Mouse (Mus musculus) midbrain, embryonic 13.5 days (tissue): ENCODE measurements around the gene Gnb3. TPM values are rescaled to one million over a fixed set of nuclear protein-coding genes. Genes with fewer than 3 reads are reported as not detected.

ENCODE experiments used
- ATAC-seq: fragments of 200-750 bp; cut with Nextera tagmentation; 2 replicates; pipeline ENCODE4 v1.8.0; 2017; ENCODE audit warnings: mild to moderate bottlenecking, moderate TSS enrichment, moderate library complexity
- H3K27ac ChIP-seq: fragments of 300-500 bp; sonication (generic); 2 replicates; pipeline ENCODE4 v1.5.1; 2015; ENCODE audit warnings: inconsistent platforms, mild to moderate bottlenecking, moderate library complexity
- H3K27me3 ChIP-seq: fragments of 300-500 bp; sonication (generic); 2 replicates; pipeline ENCODE4 v1.6.1; 2015; ENCODE audit warnings: mild to moderate bottlenecking, inconsistent platforms
- H3K36me3 ChIP-seq: fragments of 300-500 bp; sonication (generic); 2 replicates; pipeline ENCODE4 v1.6.1; 2015; ENCODE audit warnings: mild to moderate bottlenecking, inconsistent platforms
- H3K4me1 ChIP-seq: fragments of 300-500 bp; sonication (generic); replicated peaks from 2 replicates; pipeline ENCODE4 v1.6.1; 2015; ENCODE audit warnings: inconsistent platforms
- H3K4me2 ChIP-seq: fragments of 300-500 bp; sonication (generic); replicated peaks from 2 replicates; pipeline ENCODE4 v1.6.1; 2015; ENCODE audit warnings: moderate library complexity, mild to moderate bottlenecking, inconsistent platforms
- H3K4me3 ChIP-seq: fragments of 300-500 bp; sonication (generic); replicated peaks from 2 replicates; pipeline ENCODE4 v1.5.1; 2015; ENCODE audit warnings: mild to moderate bottlenecking, inconsistent platforms
- H3K9ac ChIP-seq: fragments of 300-500 bp; sonication (generic); replicated peaks from 2 replicates; pipeline ENCODE4 v1.6.1; 2015; ENCODE audit warnings: mild to moderate bottlenecking, inconsistent platforms
- H3K9me3 ChIP-seq: fragments of 300-500 bp; sonication (generic); 2 replicates; pipeline ENCODE4 v1.6.1; 2016; ENCODE audit warnings: mild to moderate bottlenecking, inconsistent platforms
- WGBS: fragments of 180-500 bp; shearing (Covaris S2); methylation state at CpG from one replicate; pipeline ENCODE4 v1.1.7; 2015; 5-methylcytosine and 5-hydroxymethylcytosine counted together
- polyA plus RNA-seq: library from polyadenylated mRNA; unstranded; fragments of >200 nt; fragmentation: Nextera tagmentation; extraction: Ambion mirVana; gene quantifications from 2 replicates; pipeline ENCODE4 v1.2.1, GENCODE M21; 2015

Gnb3 gene
- polyA plus RNA-seq, result 5.1 and 7.5 TPM in 2 replicates

DNA sequence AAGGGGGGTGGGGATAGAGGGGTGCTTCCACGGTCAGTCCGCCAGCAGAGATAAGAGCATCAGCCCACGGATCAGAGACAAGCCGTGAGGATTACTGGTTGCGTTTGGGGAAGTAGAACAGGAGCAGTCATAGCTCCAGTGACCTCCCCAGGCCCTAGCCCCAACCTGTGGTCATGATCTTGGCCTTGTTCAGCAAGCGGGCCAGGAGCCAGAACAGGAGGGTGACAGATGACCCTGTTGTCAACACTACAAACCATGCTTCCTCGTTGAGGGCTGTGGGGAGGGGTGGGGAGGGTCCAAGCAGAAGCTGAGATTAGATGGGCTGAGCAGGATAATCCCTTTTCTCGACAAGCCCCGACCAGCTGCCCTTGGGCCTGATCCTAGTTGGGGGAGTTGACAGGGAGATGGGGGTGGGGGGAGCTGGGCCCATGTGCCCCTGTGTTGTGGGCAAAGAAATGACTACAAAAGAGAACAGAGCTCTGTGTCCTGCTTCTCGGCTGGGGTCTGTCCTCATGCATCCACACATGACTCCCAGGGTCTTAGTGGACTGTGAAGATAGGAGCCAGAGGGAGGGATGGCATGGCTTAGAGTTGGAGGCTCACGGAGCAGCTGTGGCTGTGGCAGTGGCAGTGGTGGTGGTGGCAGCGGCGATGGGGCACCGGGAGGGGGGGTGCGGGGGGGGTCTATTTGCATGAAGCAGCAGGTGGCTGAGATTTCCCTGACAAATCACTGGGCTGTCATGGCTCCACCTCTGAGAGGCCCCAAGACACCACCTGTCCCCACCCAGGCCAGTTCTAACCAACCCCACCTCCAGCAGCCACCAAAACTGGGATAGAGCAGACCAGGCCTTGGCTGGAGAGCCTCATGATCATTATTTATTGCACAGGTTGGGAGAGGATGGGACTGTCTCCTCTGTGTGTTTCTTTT is at the start of gene Gnb3:
Gnb3 (minus strand) TSS at position 35 of the 927 bp plus-strand sequence.
- no peaks in the 10 kb centered on the region for H3K27me3 ChIP-seq
- peaks cover 20% of the 10 kb centered on the region for H3K4me1 ChIP-seq
- H3K4me2 ChIP-seq, result peak within 1 kb of the TSS; percentile 31
- peaks cover 18% of the 10 kb centered on the region for H3K36me3 ChIP-seq
- ATAC-seq, result peak; percentile 71
- H3K4me3 ChIP-seq, result no peak within 1 kb of the TSS
- H3K27ac ChIP-seq, result peak within 1 kb of the TSS; percentile 72
- 15% methylated on average over 15 of the region's 15 CpGs for WGBS
- H3K9me3 ChIP-seq, result no peaks in the 10 kb centered on the region
- peak within 1 kb of the TSS; percentile 50 for H3K9ac ChIP-seq

DNA sequence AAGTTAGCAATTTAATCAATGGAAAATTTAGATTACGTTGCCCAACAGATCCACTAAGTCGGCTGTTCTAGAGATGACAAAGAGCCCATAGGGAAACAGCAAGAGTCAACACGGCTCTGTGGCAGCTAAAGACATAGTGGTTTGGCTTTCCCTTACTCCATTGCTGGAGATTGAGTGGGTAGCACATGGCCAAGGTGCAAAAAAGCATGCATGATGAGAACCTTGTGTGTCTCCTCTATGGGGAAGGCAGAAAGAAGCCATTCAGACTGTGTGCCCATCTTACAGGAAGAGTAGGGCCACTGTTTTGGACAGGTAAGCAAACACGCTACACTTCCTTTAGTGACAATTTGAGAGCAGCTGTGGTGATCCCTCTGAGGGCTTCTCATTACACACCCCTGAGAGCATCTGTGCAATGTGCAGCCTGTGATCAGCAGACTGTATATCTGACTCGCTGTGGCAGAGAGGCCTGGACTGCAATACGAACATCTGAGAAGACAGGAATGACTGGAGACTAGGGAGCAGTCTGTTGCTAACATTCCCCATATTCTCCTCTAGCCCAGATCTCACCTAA is 48.6 kb upstream of the Gnb3 start:
- no peak overlapping the region for H3K4me2 ChIP-seq
- no peaks in the 10 kb centered on the region for H3K9me3 ChIP-seq
- ATAC-seq, result no peak
- no peak overlapping the region for H3K9ac ChIP-seq
- no peak overlapping the region for H3K4me3 ChIP-seq
- WGBS, result 92% methylated on average over 6 of the region's 6 CpGs
- H3K27me3 ChIP-seq, result no peaks in the 10 kb centered on the region
- no peak overlapping the region for H3K27ac ChIP-seq
- H3K36me3 ChIP-seq, result no peaks in the 10 kb centered on the region
- H3K4me1 ChIP-seq, result no peaks in the 10 kb centered on the region

DNA sequence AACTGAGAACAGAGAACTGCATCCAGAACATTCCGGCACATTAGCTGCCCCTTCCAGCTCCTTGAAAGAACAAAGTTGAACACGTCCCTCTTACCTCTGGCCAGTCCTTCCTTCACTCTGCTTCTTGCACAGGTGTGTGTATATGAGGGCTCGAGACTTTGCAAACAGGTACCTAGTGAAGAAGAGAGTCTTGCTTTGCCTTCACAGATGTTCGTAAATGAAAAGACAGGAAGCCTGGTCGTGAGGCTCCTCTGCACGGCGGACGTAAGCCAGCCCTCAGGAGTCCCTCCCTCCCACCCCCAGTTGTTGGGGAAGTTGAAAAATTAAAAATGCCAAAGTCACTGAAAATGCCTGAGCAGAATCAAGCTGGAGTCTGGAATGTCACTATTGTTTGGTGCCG is 47.9 kb upstream of the Gnb3 start, which contains the start of gene Cd4:
Cd4 (minus strand) TSS at position 236 of the 400 bp plus-strand sequence.
- ATAC-seq, result no peak
- Histone ChIP-seq H3K9ac (no peak within 1 kb of the TSS), H3K27me3 (no peaks in the 10 kb centered on the region), H3K9me3 (no peaks in the 10 kb centered on the region), H3K36me3 (no peaks in the 10 kb centered on the region), H3K27ac (no peak within 1 kb of the TSS), H3K4me3 (no peak within 1 kb of the TSS), H3K4me2 (no peak within 1 kb of the TSS), H3K4me1 (no peaks in the 10 kb centered on the region)
- WGBS, result 92% methylated on average over 9 of the region's 9 CpGs

DNA sequence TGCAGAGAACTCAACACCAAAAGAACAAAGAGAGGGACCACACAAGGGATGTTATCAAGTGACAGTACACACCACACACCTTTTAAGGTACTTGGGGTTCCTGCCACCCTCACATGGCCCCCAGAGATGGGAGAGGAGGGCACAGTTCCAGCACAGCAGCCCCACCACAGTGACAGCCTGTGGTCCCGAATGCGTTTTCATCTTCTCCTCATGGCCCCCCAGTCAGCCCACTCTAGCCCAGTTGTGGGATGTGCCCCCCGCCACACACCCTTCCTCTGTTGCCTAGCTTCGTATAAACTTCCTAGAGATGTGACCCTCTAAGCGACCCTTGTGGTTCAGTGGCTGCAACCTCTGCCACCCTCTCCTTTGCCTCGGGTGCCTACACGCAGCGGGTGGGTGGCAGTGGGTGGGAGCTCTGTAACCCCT is 45.9 kb upstream of the Gnb3 start:
- Histone ChIP-seq H3K9me3 (no peaks in the 10 kb centered on the region), H3K27me3 (no peaks in the 10 kb centered on the region), H3K4me1 (no peaks in the 10 kb centered on the region), H3K4me3 (no peak overlapping the region), H3K9ac (no peak overlapping the region), H3K27ac (no peak overlapping the region), H3K4me2 (no peak overlapping the region), H3K36me3 (no peaks in the 10 kb centered on the region)
- ATAC-seq, result no peak
- WGBS, result 94% methylated on average over 8 of the region's 8 CpGs

DNA sequence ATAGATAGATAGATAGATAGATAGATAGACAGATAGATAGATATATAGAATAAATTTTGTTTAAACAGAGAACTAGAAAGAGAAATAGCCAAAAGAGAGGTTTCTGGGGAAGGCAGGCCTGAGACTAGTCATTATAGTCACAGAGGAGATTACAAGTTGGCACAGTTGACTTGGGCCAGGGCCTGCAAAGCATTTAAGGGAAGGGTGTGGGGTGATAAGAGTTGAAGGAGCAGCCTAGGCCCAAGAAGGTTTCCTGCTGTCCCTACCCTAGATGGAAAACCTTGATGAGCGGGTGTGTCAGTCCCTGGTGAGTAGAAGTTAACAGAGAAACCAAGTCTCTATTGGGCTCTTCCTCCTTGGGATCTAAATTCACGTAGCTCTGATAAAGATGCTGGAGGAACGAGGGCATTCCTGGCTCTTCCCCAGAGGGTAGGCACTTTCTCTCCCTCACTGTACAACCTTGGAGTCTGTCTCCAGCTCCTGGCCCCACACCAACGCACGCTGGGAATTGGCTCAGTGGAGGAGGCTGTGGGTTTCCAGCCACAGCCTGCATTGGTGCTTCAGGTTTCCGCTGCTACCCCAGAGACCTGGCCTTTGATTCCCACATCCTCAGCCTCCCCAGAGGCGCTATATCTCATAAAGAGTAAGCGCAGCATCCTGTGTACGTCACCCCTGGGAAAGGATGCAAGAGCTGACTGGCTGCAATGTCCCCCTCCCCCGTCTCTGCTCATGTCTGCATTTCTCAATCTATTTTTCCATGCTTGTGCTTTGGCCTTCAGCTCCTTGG is 44.8 kb upstream of the Gnb3 start:
- H3K4me3 ChIP-seq, result no peak overlapping the region
- no peaks in the 10 kb centered on the region for H3K9me3 ChIP-seq
- no peak overlapping the region for H3K4me2 ChIP-seq
- no peak overlapping the region for H3K9ac ChIP-seq
- no peak overlapping the region for H3K27ac ChIP-seq
- 80% methylated on average over 10 of the region's 10 CpGs for WGBS
- ATAC-seq, result no peak
- H3K36me3 ChIP-seq, result no peaks in the 10 kb centered on the region
- no peaks in the 10 kb centered on the region for H3K4me1 ChIP-seq
- no peaks in the 10 kb centered on the region for H3K27me3 ChIP-seq

DNA sequence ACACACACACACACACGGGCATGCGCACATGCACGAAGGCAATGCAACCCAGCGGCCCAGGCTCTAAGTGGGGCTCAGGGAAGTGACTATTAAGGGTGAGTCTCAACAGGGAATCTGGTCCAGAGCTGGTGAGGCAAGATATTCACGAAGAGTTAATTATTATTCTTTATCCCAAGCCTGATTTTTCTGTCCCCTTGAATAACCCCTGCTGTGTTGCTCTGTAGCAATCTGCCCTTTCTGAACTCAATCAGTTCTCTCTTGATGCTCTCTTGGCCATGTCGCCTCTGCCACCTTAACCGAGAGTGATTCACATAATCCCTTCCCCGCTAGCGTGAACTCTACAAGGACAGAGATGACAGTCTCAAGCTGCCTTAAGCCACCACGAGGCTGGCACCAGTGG is 43.3 kb upstream of the Gnb3 start:
- no peaks in the 10 kb centered on the region for H3K27me3 ChIP-seq
- no peak overlapping the region for H3K4me3 ChIP-seq
- ATAC-seq, result no peak
- no peak overlapping the region for H3K9ac ChIP-seq
- H3K27ac ChIP-seq, result no peak overlapping the region
- no peaks in the 10 kb centered on the region for H3K36me3 ChIP-seq
- no peak overlapping the region for H3K4me2 ChIP-seq
- WGBS, result 70% methylated on average over 10 of the region's 10 CpGs
- no peaks in the 10 kb centered on the region for H3K9me3 ChIP-seq
- H3K4me1 ChIP-seq, result no peaks in the 10 kb centered on the region

DNA sequence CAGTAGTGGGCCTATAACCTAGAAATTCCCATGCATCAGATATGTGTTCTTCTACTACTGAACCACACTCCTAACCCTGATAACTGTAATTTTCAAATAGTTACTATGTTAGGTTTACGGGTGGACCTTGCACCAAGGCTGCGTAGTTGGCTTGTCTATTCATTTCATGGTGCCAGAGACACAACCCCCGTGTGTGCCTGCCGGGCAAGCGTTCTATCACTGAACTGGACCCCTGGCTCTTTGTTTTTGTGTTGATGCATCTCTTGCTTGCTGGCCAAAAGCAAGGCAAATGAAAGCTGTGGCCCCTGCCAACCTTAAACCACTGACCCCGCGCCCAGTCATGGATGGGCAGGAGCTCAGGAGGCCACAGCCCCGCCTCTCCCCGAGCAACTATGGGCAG is 41.7 kb upstream of the Gnb3 start:
- no peak overlapping the region for H3K27ac ChIP-seq
- no peaks in the 10 kb centered on the region for H3K9me3 ChIP-seq
- H3K4me3 ChIP-seq, result no peak overlapping the region
- no peaks in the 10 kb centered on the region for H3K4me1 ChIP-seq
- 93% methylated on average over 9 of the region's 9 CpGs for WGBS
- no peaks in the 10 kb centered on the region for H3K36me3 ChIP-seq
- H3K9ac ChIP-seq, result no peak overlapping the region
- H3K4me2 ChIP-seq, result no peak overlapping the region
- ATAC-seq, result no peak
- H3K27me3 ChIP-seq, result no peaks in the 10 kb centered on the region

DNA sequence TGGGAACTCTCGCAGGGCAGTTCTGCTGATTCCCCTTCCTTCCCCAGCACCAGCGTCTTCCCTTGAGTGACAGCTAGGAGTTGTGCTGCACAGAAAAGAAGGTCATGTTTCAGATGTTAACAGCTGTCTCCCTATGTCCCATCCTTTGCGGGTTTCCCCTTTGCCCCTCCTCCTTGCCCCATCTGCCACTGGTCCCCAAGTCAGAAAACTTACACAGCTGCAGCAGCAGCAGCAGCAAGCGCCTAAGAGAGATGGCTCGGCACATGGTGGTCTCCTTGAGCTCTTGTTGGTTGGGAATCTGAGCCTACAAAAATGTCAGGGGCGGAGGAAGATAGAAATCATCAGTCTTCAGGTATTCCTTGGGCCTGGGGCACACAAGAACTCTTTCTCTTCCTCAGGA is 39.3 kb upstream of the Gnb3 start:
- Histone ChIP-seq H3K9me3 (no peaks in the 10 kb centered on the region), H3K36me3 (no peaks in the 10 kb centered on the region), H3K27ac (no peak overlapping the region), H3K27me3 (no peaks in the 10 kb centered on the region), H3K4me1 (no peaks in the 10 kb centered on the region), H3K4me3 (no peak overlapping the region), H3K9ac (no peak overlapping the region), H3K4me2 (no peak overlapping the region)
- 72% methylated on average over 6 of the region's 6 CpGs for WGBS
- no peak for ATAC-seq

DNA sequence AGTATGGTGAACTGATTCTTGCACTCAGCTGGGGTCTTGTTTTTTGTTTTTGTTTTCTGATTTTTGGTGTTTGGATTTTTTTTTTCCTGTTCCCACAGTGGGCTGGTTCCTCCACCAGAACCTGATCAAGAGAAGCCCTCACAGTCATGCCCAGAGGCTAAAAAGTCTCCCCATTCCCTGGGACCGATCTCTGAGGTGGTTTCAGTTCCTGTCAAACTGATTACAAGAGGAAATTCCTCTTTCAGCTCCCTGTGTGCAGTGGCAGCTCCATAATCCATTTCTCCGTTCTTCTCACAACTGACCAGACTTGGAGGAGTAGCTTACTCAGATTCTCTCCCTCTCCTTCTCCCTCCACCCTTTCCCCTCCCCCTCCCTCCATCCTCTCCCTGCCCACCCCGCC is 34.3 kb upstream of the Gnb3 start:
- no peaks in the 10 kb centered on the region for H3K27me3 ChIP-seq
- 58% methylated on average over 2 of the region's 3 CpGs for WGBS
- no peak for ATAC-seq
- H3K9me3 ChIP-seq, result no peaks in the 10 kb centered on the region
- H3K4me2 ChIP-seq, result no peak overlapping the region
- no peaks in the 10 kb centered on the region for H3K4me1 ChIP-seq
- H3K36me3 ChIP-seq, result no peaks in the 10 kb centered on the region
- H3K4me3 ChIP-seq, result no peak overlapping the region
- no peak overlapping the region for H3K27ac ChIP-seq
- no peak overlapping the region for H3K9ac ChIP-seq

DNA sequence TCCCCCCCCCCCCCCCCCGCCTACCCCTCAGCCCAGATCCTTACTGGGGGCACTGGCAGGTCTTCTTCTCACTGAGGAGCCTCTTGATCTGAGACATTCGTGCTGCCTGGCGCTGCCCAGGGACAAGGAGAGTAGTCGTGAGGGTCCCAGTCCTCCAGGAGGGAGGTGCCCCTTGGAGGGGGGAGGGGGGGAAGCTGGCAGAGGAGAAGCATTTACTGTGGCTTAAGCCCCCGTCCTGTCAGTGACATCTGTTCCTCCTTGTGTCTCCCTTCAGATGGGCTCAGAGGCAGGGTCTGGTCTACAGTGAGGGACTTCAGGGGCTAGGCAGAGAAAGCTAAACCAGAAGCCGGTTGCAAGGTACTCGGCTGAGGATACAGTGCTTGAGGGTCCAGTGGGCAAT is 26.5 kb upstream of the Gnb3 start:
- Histone ChIP-seq H3K9me3 (no peaks in the 10 kb centered on the region), H3K27ac (no peak overlapping the region), H3K4me2 (no peak overlapping the region), H3K4me1 (peaks cover 44% of the 10 kb centered on the region), H3K36me3 (no peaks in the 10 kb centered on the region), H3K9ac (no peak overlapping the region), H3K4me3 (no peak overlapping the region), H3K27me3 (no peaks in the 10 kb centered on the region)
- ATAC-seq, result no peak
- WGBS, result 52% methylated on average over 6 of the region's 7 CpGs

DNA sequence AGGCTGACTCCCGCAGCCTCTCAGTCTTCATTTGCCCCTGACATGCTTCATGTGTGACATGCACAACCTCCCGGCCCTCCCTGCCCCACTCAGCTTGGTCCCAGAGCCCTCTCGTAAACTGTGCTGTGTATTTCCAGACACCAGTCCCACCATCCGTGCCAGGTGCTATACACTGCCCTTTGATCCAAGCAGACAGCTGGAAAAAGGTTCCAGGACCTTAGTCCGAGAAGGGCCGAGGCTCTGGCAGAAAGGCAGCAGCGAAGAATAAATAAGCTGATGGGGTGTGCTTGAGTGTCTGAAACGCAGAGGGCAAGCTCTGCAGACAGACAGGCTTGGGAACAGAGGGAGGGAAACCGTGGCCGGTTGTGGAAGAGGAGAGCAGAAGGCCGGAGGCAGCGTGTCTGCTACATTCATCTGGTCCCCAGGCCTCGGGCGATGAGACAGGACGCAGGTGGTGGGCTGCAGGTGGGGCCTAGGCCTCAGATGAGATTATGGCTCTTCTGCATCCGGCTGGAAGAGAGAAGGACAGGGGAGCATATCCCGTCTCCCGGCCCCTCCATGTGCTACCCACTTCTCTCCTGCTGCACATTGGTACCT is 25.8 kb upstream of the Gnb3 start:
- Histone ChIP-seq H3K4me2 (no peak overlapping the region), H3K27me3 (0 out of 2 replicates have a peak, but pooled peaks cover 6% of the 10 kb centered on the region), H3K9me3 (no peaks in the 10 kb centered on the region), H3K9ac (peak overlapping the region; percentile 41; the same call in 1 of the 2 replicates), H3K27ac (peak overlapping the region; percentile 58), H3K36me3 (peaks cover 5% of the 10 kb centered on the region; the same call in 1 of the 2 replicates), H3K4me1 (peaks cover 51% of the 10 kb centered on the region), H3K4me3 (no peak overlapping the region)
- no peak for ATAC-seq
- 51% methylated on average over 18 of the region's 18 CpGs for WGBS
